Mouse (Mus musculus) C2C12 (cell line): ENCODE results near the gene Adcyap1r1. TPM values are rescaled to one million over a fixed set of nuclear protein-coding genes. Genes with fewer than 3 reads are reported as not detected.

Source experiments
- H3K27me3 ChIP-seq: one replicate; pipeline ENCODE4 v1.6.1; 2011; ENCODE audit not compliant: control insufficient read depth, insufficient read depth, insufficient read length
- H3K36me3 ChIP-seq: one replicate; pipeline ENCODE4 v1.6.1; 2011; ENCODE audit not compliant: control insufficient read depth, insufficient read depth
- H3K4me3 ChIP-seq: one replicate; pipeline ENCODE4 v1.5.1; 2011; ENCODE audit warnings: mild to moderate bottlenecking, control low read depth; ENCODE audit not compliant: poor library complexity, insufficient read depth, severe bottlenecking
- H3K79me2 ChIP-seq: one replicate; pipeline ENCODE4 v1.6.1; 2011; ENCODE audit not compliant: control insufficient read depth, insufficient read depth
- H3K79me3 ChIP-seq: one replicate; pipeline ENCODE4 v1.6.1; 2011; ENCODE audit warnings: low read depth, control low read depth
- H3ac ChIP-seq: one replicate; pipeline ENCODE3; 2011; ENCODE audit warnings: low read depth; ENCODE audit not compliant: control insufficient read depth, insufficient read length
- CEBPB ChIP-seq: IDR thresholded peaks from one replicate; pipeline ENCODE4 v1.6.1; 2011; ENCODE audit warnings: low read depth, mild to moderate bottlenecking, control low read depth, moderate library complexity
- CTCF ChIP-seq: IDR thresholded peaks from one replicate; pipeline ENCODE4 v1.5.1; 2011; ENCODE audit not compliant: control insufficient read depth, insufficient read depth, insufficient read length
- FOSL1 ChIP-seq: IDR thresholded peaks from one replicate; pipeline ENCODE4 v1.8.0; 2011; ENCODE audit warnings: mild to moderate bottlenecking, low read length; ENCODE audit not compliant: poor library complexity, insufficient read depth, severe bottlenecking
- MAX ChIP-seq: IDR thresholded peaks from one replicate; pipeline ENCODE4 v1.6.1; 2011; ENCODE audit warnings: mild to moderate bottlenecking, control low read depth
- MYOD1 ChIP-seq: IDR thresholded peaks from one replicate; pipeline ENCODE4 v1.6.1; 2011; ENCODE audit warnings: low read depth; ENCODE audit not compliant: control insufficient read depth, insufficient read length
- MYOG ChIP-seq: IDR thresholded peaks from one replicate; pipeline ENCODE4 v1.6.1; 2011; ENCODE audit not compliant: control insufficient read depth, insufficient read length; ENCODE audit errors: extremely low read depth
- USF1 ChIP-seq: IDR thresholded peaks from one replicate; pipeline ENCODE4 v1.6.1; 2011; ENCODE audit warnings: low read depth, mild to moderate bottlenecking, control low read depth, moderate library complexity
- polyA plus RNA-seq: library from polyadenylated mRNA; unstranded; fragments of >200 nt; fragmentation: generic; extraction: Trizol; gene quantifications from one replicate; pipeline ENCODE4 v1.2.1, GENCODE M21; 2012; ENCODE audit warnings: missing spikeins

Gene Adcyap1r1
- polyA plus RNA-seq, 1 experiment: 0.01 TPM

DNA sequence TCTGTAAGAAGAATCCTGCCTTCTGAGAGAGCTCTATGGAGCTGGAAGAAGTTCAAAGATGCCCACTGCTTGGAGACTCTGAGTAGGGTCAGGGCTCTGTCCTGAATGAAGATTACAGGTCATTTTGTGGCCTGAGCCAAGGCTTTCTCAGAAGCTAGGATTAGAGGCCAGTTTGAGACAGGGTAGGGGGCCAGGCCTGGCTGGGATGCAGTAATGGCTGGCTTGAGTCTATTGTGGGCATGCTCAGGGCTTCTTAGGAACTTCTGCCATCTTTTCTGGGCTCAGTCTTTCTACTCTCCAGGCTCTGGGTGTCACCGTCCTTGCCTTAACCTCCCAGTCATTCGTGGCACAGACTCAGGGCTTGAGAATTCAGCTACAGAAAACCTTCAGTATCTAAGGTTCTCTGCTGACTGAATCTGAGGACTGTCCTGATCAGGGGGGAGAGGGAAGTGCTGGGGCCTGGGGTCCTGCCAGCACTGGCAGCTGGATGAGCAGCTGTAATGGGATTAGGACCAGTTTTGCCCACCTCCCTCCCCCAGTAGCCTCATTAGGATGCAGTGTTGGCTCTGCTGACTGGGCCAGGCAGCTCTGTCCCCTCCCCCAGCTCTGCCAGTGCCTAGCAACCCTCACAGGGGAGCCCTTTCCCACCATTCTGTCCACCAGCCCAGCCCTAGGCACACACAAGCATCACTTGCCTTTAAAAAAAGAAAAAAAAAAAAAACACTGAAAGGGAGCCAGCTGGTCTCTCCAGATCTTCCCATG lies 7.7 kb upstream of the Adcyap1r1 start:
- TF ChIP-seq MAX: no peak
- TF ChIP-seq CEBPB: no peak
- TF ChIP-seq MYOD1: no peak
- TF ChIP-seq MYOG: no peak
- TF ChIP-seq CTCF: no peak
- no peak for TF ChIP-seq USF1
- TF ChIP-seq FOSL1: no peak
- Histone ChIP-seq H3K27me3 (no peaks in the 10 kb centered on the region), H3K79me2 (no peaks in the 10 kb centered on the region), H3ac (no peak overlapping the region), H3K36me3 (no peaks in the 10 kb centered on the region), H3K4me3 (no peak overlapping the region), H3K79me3 (no peaks in the 10 kb centered on the region)

DNA sequence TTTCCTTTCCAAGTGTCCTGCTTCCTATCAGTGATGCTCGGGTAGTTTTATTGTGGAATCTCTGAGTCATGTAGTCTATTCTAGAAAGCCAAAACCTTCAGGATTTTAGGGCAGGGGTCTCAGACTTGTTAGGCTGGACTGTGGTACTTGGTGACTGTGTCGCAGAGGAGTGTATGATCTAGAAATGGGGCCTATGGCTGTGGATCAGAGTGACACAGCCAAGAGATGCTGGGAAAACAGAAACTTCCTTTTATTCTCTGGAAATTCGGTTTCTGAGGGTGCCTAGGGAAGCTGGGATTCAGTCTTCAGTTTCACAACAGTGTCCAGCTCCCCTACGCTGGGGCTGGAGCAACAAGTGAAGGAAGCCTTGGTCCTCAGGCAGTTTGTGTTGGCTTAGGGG lies 7.1 kb upstream of the Adcyap1r1 start:
- Histone ChIP-seq H3K36me3 (no peaks in the 10 kb centered on the region), H3K79me2 (no peaks in the 10 kb centered on the region), H3K4me3 (no peak overlapping the region), H3K79me3 (no peaks in the 10 kb centered on the region), H3ac (no peak overlapping the region), H3K27me3 (no peaks in the 10 kb centered on the region)
- TF ChIP-seq MYOG: no peak
- TF ChIP-seq FOSL1: no peak
- TF ChIP-seq CTCF: no peak
- no peak for TF ChIP-seq MAX
- no peak for TF ChIP-seq CEBPB
- no peak for TF ChIP-seq MYOD1

DNA sequence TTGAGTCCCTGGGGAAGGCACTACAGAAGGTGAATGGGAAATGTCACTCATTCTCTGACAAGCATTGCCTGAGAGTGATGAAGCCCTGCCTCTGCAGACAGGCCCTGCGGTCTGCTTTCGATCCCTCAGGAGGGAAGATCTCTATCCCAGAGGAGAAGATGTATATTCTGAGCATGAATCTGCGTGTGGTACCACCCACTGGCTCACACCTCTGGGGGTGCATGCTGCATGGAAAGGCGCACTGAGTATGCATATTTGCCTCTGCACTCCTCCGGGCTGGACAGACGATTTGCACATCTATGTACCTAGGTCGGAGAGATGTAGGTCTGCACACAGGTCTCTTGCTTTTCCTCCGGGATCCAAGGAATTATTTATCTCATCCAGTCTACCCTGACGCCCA lies 3.6 kb upstream of the Adcyap1r1 start:
- Histone ChIP-seq H3ac (no peak overlapping the region), H3K79me3 (no peaks in the 10 kb centered on the region), H3K27me3 (peaks cover 11% of the 10 kb centered on the region), H3K79me2 (no peaks in the 10 kb centered on the region), H3K4me3 (no peak overlapping the region), H3K36me3 (no peaks in the 10 kb centered on the region)
- TF ChIP-seq MYOD1 (no peak), MAX (no peak), FOSL1 (no peak), CTCF (no peak), MYOG (no peak), CEBPB (no peak), USF1 (no peak)

DNA sequence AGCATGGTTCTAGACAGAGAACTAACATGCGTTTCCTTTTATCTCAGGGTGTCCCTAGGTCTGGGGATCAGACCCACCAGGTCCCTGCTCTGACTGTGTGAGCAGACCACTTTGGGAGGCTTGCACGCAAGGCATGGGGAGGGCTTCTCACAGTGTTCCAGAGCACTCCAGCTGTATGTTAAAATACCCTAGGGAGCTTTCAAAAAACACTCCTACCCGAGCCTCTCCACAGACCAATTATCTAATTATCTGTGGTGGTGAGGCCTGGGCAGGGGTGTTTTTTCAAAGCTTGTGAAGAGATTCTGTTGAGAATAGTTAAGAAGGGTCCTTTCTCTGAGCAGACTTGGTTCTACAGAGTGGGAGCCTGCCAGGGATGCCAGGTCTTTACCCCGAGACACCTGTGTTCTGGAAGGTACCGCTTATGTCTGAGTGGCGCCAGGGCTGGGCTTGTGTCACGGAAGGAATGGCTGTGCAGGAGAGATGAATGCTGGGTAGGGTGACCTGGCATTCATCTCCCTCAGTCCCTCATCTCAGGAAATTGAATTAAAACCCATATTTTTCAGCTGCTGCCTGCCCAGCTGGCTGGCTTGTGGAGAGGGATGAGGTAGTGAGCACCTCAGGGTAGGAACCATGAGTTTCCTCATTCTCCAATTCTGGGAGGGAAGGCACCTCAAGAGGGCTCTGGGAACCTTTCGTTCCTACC lies 2.7 kb upstream of the Adcyap1r1 start:
- H3K79me2 ChIP-seq: no peaks in the 10 kb centered on the region

DNA sequence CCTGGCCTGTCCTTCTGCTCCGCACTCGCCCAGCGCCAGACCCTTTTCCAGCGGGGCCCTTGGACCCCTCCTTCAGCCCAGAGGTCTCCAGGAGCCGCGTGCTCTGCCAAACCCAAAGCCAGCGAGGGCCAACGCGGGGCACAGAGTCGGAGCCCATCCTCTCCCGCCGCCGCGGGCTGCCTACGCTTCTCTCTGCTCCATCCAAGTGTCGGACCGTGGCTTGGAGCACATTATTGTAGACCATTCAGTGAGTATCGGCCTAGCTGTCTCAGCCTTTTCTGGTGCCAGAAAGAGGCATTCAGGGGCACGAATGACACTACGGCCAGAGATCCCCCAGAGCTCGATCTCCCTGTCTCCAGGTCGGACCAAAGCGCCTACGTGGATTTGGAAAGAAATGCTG lies 603 bp downstream of the Adcyap1r1 start:
- no peaks in the 10 kb centered on the region for H3K36me3 ChIP-seq
- TF ChIP-seq USF1 (no peak), MAX (no peak), MYOD1 (no peak), FOSL1 (no peak), MYOG (no peak), CEBPB (no peak), CTCF (no peak)
- H3K79me3 ChIP-seq: no peaks in the 10 kb centered on the region
- H3ac ChIP-seq: no peak overlapping the region
- no peak overlapping the region for H3K4me3 ChIP-seq
- H3K79me2 ChIP-seq: no peaks in the 10 kb centered on the region
- H3K27me3 ChIP-seq: peaks cover 23% of the 10 kb centered on the region

More for the DNA sequence above, 2.7 kb upstream of the Adcyap1r1 start:
- no peak overlapping the region for H3K4me3 ChIP-seq
- no peaks in the 10 kb centered on the region for H3K79me3 ChIP-seq
- H3K36me3 ChIP-seq: no peaks in the 10 kb centered on the region
- no peak overlapping the region for H3ac ChIP-seq
- peaks cover 11% of the 10 kb centered on the region for H3K27me3 ChIP-seq
- TF ChIP-seq FOSL1 (no peak), CEBPB (no peak), MYOD1 (no peak)
